Mouse (Mus musculus): Measurements from ENCODE around the gene Igf2bp3. TPM values are rescaled to one million over a fixed set of nuclear protein-coding genes. Genes with fewer than 3 reads are reported as not detected.
A peak's percentile ranks its signal among the peaks of the same experiment; 100 is the strongest.

Igf2bp3 gene
- polyA plus RNA-seq, 1 experiment from 2014 or later = 85.5 TPM

- H3K27ac ChIP-seq (ENCODE audit: low read length) = no peak overlapping the region
- no peak for ATAC-seq (ENCODE audit: insufficient number of reproducible peaks, insufficient read depth, low FRiP score, low read depth)
- H3K9me3 ChIP-seq (ENCODE audit: control insufficient read depth, low read depth, low read length) = no peaks in the 10 kb centered on the region
- 83% methylated on average over 3 of the region's 3 CpGs for WGBS
- H3K27me3 ChIP-seq (ENCODE audit: control insufficient read depth, insufficient read depth, low read length) = no peaks in the 10 kb centered on the region
- H3K4me1 ChIP-seq (ENCODE audit: control insufficient read depth, insufficient read depth, low read length) = no peaks in the 10 kb centered on the region
- H3K4me3 ChIP-seq (ENCODE audit: low read depth, low read length) = no peak overlapping the region
- H3K9ac ChIP-seq (replicated peaks; ENCODE audit: low read depth, low read length) = no peak overlapping the region
- peaks cover 18% of the 10 kb centered on the region for H3K36me3 ChIP-seq (ENCODE audit: control insufficient read depth, insufficient read depth, low read length)
- H3K4me2 ChIP-seq (replicated peaks; ENCODE audit: low read depth, low read length) = no peak overlapping the region
These were observed 94.4 kb downstream of the Igf2bp3 start for GRCm38 (mm10) chr6:49120370-49120769.

GRCm38 (mm10) chr6:49119462-49120135 is 95.2 kb downstream of the Igf2bp3 start:
- Histone ChIP-seq H3K4me1 (ENCODE audit: control insufficient read depth, insufficient read depth, low read length) (no peaks in the 10 kb centered on the region), H3K4me3 (ENCODE audit: low read depth, low read length) (no peak overlapping the region), H3K4me2 (replicated peaks; ENCODE audit: low read depth, low read length) (no peak overlapping the region), H3K36me3 (ENCODE audit: control insufficient read depth, insufficient read depth, low read length) (peaks cover 21% of the 10 kb centered on the region; the same call in 1 of the 2 replicates), H3K27ac (ENCODE audit: low read length) (peak overlapping the region; percentile 66; the same call in 1 of the 2 replicates), H3K27me3 (ENCODE audit: control insufficient read depth, insufficient read depth, low read length) (no peaks in the 10 kb centered on the region), H3K9me3 (ENCODE audit: control insufficient read depth, low read depth, low read length) (no peaks in the 10 kb centered on the region), H3K9ac (replicated peaks; ENCODE audit: low read depth, low read length) (no peak overlapping the region)
- WGBS = 53% methylated on average over 1 of the region's 1 CpGs
- ATAC-seq (ENCODE audit: insufficient number of reproducible peaks, insufficient read depth, low FRiP score, low read depth) = no peak

GRCm38 (mm10) chr6:49118446-49118845 is 96.3 kb downstream of the Igf2bp3 start:
- Histone ChIP-seq H3K4me1 (ENCODE audit: control insufficient read depth, insufficient read depth, low read length) (no peaks in the 10 kb centered on the region), H3K4me2 (replicated peaks; ENCODE audit: low read depth, low read length) (no peak overlapping the region), H3K4me3 (ENCODE audit: low read depth, low read length) (no peak overlapping the region), H3K27me3 (ENCODE audit: control insufficient read depth, insufficient read depth, low read length) (no peaks in the 10 kb centered on the region), H3K9me3 (ENCODE audit: control insufficient read depth, low read depth, low read length) (no peaks in the 10 kb centered on the region), H3K9ac (replicated peaks; ENCODE audit: low read depth, low read length) (no peak overlapping the region), H3K27ac (ENCODE audit: low read length) (no peak overlapping the region), H3K36me3 (ENCODE audit: control insufficient read depth, insufficient read depth, low read length) (peaks cover 30% of the 10 kb centered on the region)
- ATAC-seq (ENCODE audit: insufficient number of reproducible peaks, insufficient read depth, low FRiP score, low read depth) = no peak
- 73% methylated on average over 8 of the region's 8 CpGs for WGBS

GRCm38 (mm10) chr6:49116241-49116640 is 98.5 kb downstream of the Igf2bp3 start:
- H3K9me3 ChIP-seq (ENCODE audit: control insufficient read depth, low read depth, low read length) = no peaks in the 10 kb centered on the region
- no peak overlapping the region for H3K4me2 ChIP-seq (replicated peaks; ENCODE audit: low read depth, low read length)
- no peak overlapping the region for H3K4me3 ChIP-seq (ENCODE audit: low read depth, low read length)
- 93% methylated on average over 8 of the region's 8 CpGs for WGBS
- no peak overlapping the region for H3K9ac ChIP-seq (replicated peaks; ENCODE audit: low read depth, low read length)
- no peaks in the 10 kb centered on the region for H3K4me1 ChIP-seq (ENCODE audit: control insufficient read depth, insufficient read depth, low read length)
- no peaks in the 10 kb centered on the region for H3K27me3 ChIP-seq (ENCODE audit: control insufficient read depth, insufficient read depth, low read length)
- no peak for ATAC-seq (ENCODE audit: insufficient number of reproducible peaks, insufficient read depth, low FRiP score, low read depth)
- no peak overlapping the region for H3K27ac ChIP-seq (ENCODE audit: low read length)
- peaks cover 31% of the 10 kb centered on the region for H3K36me3 ChIP-seq (ENCODE audit: control insufficient read depth, insufficient read depth, low read length)

- WGBS = 86% methylated on average over 5 of the region's 5 CpGs
These were observed 99.2 kb downstream of the Igf2bp3 start for GRCm38 (mm10) chr6:49115550-49115949.

GRCm38 (mm10) chr6:49114457-49114856 is 100.3 kb downstream of the Igf2bp3 start:
- no peak overlapping the region for H3K27ac ChIP-seq (ENCODE audit: low read length)
- H3K27me3 ChIP-seq (ENCODE audit: control insufficient read depth, insufficient read depth, low read length) = no peaks in the 10 kb centered on the region
- H3K4me1 ChIP-seq (ENCODE audit: control insufficient read depth, insufficient read depth, low read length) = no peaks in the 10 kb centered on the region
- no peak for ATAC-seq (ENCODE audit: insufficient number of reproducible peaks, insufficient read depth, low FRiP score, low read depth)
- no peak overlapping the region for H3K4me2 ChIP-seq (replicated peaks; ENCODE audit: low read depth, low read length)
- H3K36me3 ChIP-seq (ENCODE audit: control insufficient read depth, insufficient read depth, low read length) = peaks cover 35% of the 10 kb centered on the region
- 90% methylated on average over 6 of the region's 6 CpGs for WGBS
- no peak overlapping the region for H3K9ac ChIP-seq (replicated peaks; ENCODE audit: low read depth, low read length)
- H3K4me3 ChIP-seq (ENCODE audit: low read depth, low read length) = no peak overlapping the region
- no peaks in the 10 kb centered on the region for H3K9me3 ChIP-seq (ENCODE audit: control insufficient read depth, low read depth, low read length)

More at GRCm38 (mm10) chr6:49115550-49115949, 99.2 kb downstream of the Igf2bp3 start:
- Histone ChIP-seq H3K4me2 (replicated peaks; ENCODE audit: low read depth, low read length) (no peak overlapping the region), H3K27me3 (ENCODE audit: control insufficient read depth, insufficient read depth, low read length) (no peaks in the 10 kb centered on the region), H3K4me3 (ENCODE audit: low read depth, low read length) (no peak overlapping the region), H3K9me3 (ENCODE audit: control insufficient read depth, low read depth, low read length) (no peaks in the 10 kb centered on the region), H3K4me1 (ENCODE audit: control insufficient read depth, insufficient read depth, low read length) (no peaks in the 10 kb centered on the region), H3K27ac (ENCODE audit: low read length) (no peak overlapping the region), H3K9ac (replicated peaks; ENCODE audit: low read depth, low read length) (no peak overlapping the region), H3K36me3 (ENCODE audit: control insufficient read depth, insufficient read depth, low read length) (peaks cover 35% of the 10 kb centered on the region)
- ATAC-seq (ENCODE audit: insufficient number of reproducible peaks, insufficient read depth, low FRiP score, low read depth) = no peak

GRCm38 (mm10) chr6:49113895-49114294 is 100.9 kb downstream of the Igf2bp3 start:
- 87% methylated on average over 7 of the region's 7 CpGs for WGBS
- no peak overlapping the region for H3K4me3 ChIP-seq (ENCODE audit: low read depth, low read length)
- no peak overlapping the region for H3K4me2 ChIP-seq (replicated peaks; ENCODE audit: low read depth, low read length)
- peaks cover 36% of the 10 kb centered on the region for H3K36me3 ChIP-seq (ENCODE audit: control insufficient read depth, insufficient read depth, low read length)
- no peak overlapping the region for H3K9ac ChIP-seq (replicated peaks; ENCODE audit: low read depth, low read length)
- no peaks in the 10 kb centered on the region for H3K4me1 ChIP-seq (ENCODE audit: control insufficient read depth, insufficient read depth, low read length)
- no peak overlapping the region for H3K27ac ChIP-seq (ENCODE audit: low read length)
- no peak for ATAC-seq (ENCODE audit: insufficient number of reproducible peaks, insufficient read depth, low FRiP score, low read depth)
- no peaks in the 10 kb centered on the region for H3K9me3 ChIP-seq (ENCODE audit: control insufficient read depth, low read depth, low read length)
- H3K27me3 ChIP-seq (ENCODE audit: control insufficient read depth, insufficient read depth, low read length) = no peaks in the 10 kb centered on the region

- no peaks in the 10 kb centered on the region for H3K4me1 ChIP-seq (ENCODE audit: control insufficient read depth, insufficient read depth, low read length)
- peaks cover 45% of the 10 kb centered on the region for H3K36me3 ChIP-seq (ENCODE audit: control insufficient read depth, insufficient read depth, low read length)
- H3K4me3 ChIP-seq (ENCODE audit: low read depth, low read length) = no peak overlapping the region
- 80% methylated on average over 2 of the region's 2 CpGs for WGBS
- no peak overlapping the region for H3K27ac ChIP-seq (ENCODE audit: low read length)
- no peaks in the 10 kb centered on the region for H3K27me3 ChIP-seq (ENCODE audit: control insufficient read depth, insufficient read depth, low read length)
- H3K9ac ChIP-seq (replicated peaks; ENCODE audit: low read depth, low read length) = no peak overlapping the region
- no peak overlapping the region for H3K4me2 ChIP-seq (replicated peaks; ENCODE audit: low read depth, low read length)
- no peaks in the 10 kb centered on the region for H3K9me3 ChIP-seq (ENCODE audit: control insufficient read depth, low read depth, low read length)
- no peak for ATAC-seq (ENCODE audit: insufficient number of reproducible peaks, insufficient read depth, low FRiP score, low read depth)
These were observed 105.6 kb downstream of the Igf2bp3 start for GRCm38 (mm10) chr6:49109196-49109595.
